Mouse (Mus musculus): ENCODE data around the gene Timp3.

DNA sequence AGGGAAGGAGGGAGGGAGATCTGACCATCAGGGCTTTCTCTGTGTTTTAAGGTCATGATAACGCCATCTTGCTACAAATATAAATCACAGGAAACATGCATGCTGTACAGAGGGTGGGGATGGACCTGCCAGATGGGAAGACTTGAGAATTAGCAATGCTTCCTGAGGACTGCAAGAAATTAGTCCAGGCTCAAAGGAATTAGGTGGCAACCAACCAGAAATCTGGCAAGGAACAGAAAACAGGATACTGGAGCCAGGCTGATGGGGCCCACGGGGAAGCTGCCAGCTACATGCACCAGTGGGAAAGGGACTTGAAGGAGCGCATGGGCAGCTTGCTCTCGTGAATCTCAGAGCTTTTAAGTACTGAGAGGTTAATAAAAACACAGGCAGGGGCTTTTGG is 59.5 kb downstream of the Timp3 start:
- TF ChIP-seq CHD2 (IDR thresholded peaks at IDR 0.05; ENCODE audit: low read depth, low read length) (no peak), HCFC1 (IDR thresholded peaks at IDR 0.05; ENCODE audit: borderline replicate concordance, insufficient read depth, low read length) (no peak), ZC3H11A (IDR thresholded peaks at IDR 0.05; ENCODE audit: borderline replicate concordance, low read depth, low read length) (no peak), ZNF384 (IDR thresholded peaks at IDR 0.05; ENCODE audit: low read depth, low read length) (no peak)
